Mouse (Mus musculus) liver, embryonic 14.5 days (tissue): ENCODE results near the gene Lag3. TPM values are rescaled to one million over a fixed set of nuclear protein-coding genes. Genes with fewer than 3 reads are reported as not detected.
A peak's percentile ranks its signal among the peaks of the same experiment; 100 is the strongest.

ENCODE experiments used
- ATAC-seq: fragments of 200-750 bp; cut with Nextera tagmentation; 2 replicates; pipeline ENCODE4 v1.8.0; 2017; ENCODE audit warnings: moderate number of reproducible peaks, mild to moderate bottlenecking, moderate library complexity; ENCODE audit not compliant: insufficient read depth
- DNase-seq, 3 experiments: peaks; one replicate each; pipeline ENCODE4 v3.0.0-alpha.2; 2012 to 2013; ENCODE audit warnings: low read depth in 3 of 3, low spot score in 3 of 3
- H3K27ac ChIP-seq: fragments of 300-500 bp; sonication (generic); 2 replicates; pipeline ENCODE4 v1.5.1; 2014; ENCODE audit warnings: moderate library complexity, mild to moderate bottlenecking, control low read depth, inconsistent platforms
- H3K27me3 ChIP-seq: fragments of 300-500 bp; sonication (generic); 2 replicates; pipeline ENCODE4 v1.6.1; 2014; ENCODE audit warnings: mild to moderate bottlenecking, low read length, moderate library complexity; ENCODE audit not compliant: control insufficient read depth, insufficient read depth
- H3K36me3 ChIP-seq: fragments of 300-500 bp; sonication (generic); replicated peaks from 2 replicates; pipeline ENCODE4 v1.6.1; 2014; ENCODE audit warnings: low read depth; ENCODE audit not compliant: control insufficient read depth, insufficient read depth
- H3K4me1 ChIP-seq, 2 experiments: fragments of 200-500 bp in 1 of 2; fragments of 300-500 bp in 1 of 2; sonication (generic) in 1 of 2; replicated peaks; 2 replicates each; pipeline ENCODE4 v1.6.1; 2012 to 2014; ENCODE audit warnings: antibody characterized with exemption in 1 of 2, inconsistent platforms in 1 of 2, low read length in 1 of 2; ENCODE audit not compliant: control insufficient read depth in 2 of 2, insufficient read depth in 2 of 2
- H3K4me2 ChIP-seq: fragments of 300-500 bp; sonication (generic); 2 replicates; pipeline ENCODE4 v1.6.1; 2014; ENCODE audit warnings: low read depth, mild to moderate bottlenecking, control low read depth, moderate library complexity
- H3K4me3 ChIP-seq, 2 experiments: fragments of 200-500 bp in 1 of 2; fragments of 300-500 bp in 1 of 2; sonication (generic) in 1 of 2; 2 replicates each; pipeline ENCODE4 v1.5.1; 2012 to 2014; ENCODE audit warnings: low read depth in 2 of 2, low read length in 2 of 2, mild to moderate bottlenecking in 2 of 2, control low read depth in 1 of 2, inconsistent platforms in 1 of 2, moderate library complexity in 1 of 2; ENCODE audit not compliant: insufficient read depth in 1 of 2
- H3K9ac ChIP-seq: fragments of 300-500 bp; sonication (generic); replicated peaks from 2 replicates; pipeline ENCODE4 v1.6.1; 2014; ENCODE audit warnings: mild to moderate bottlenecking, control low read depth, moderate library complexity
- H3K9me3 ChIP-seq: fragments of 300-500 bp; sonication (generic); 2 replicates; pipeline ENCODE4 v1.6.1; 2016; ENCODE audit warnings: low read length, mixed read lengths; ENCODE audit not compliant: control insufficient read depth
- CTCF ChIP-seq: IDR thresholded peaks from 2 replicates; pipeline ENCODE4 v1.5.1; 2016; ENCODE audit warnings: antibody characterized with exemption, low read depth, control low read depth
- EP300 ChIP-seq: IDR thresholded peaks from 2 replicates; pipeline ENCODE4 v1.6.1; 2016; ENCODE audit warnings: antibody characterized with exemption, low read depth
- WGBS: fragments of 180-500 bp; shearing (Covaris S2); extraction: QIAGEN DNeasy Blood & Tissue Kit; methylation state at CpG from one replicate; pipeline ENCODE4 v1.1.7; 2014; ENCODE audit not compliant: insufficient replicate concordance; 5-methylcytosine and 5-hydroxymethylcytosine counted together
- polyA plus RNA-seq, 2 experiments: library from polyadenylated mRNA; depleted of rRNA in 1 of 2; stranded (reverse) in 1 of 2; unstranded in 1 of 2; fragments of >200 nt; fragmentation: Nextera tagmentation in 1 of 2; extraction: Ambion mirVana in 1 of 2; gene quantifications; 2 replicates each; pipeline versions ENCODE4 v1.2.1 to v1.2.3; 2012 to 2014

Lag3 gene
- polyA plus RNA-seq, 2 experiments, result 0.11 to 0.17 TPM

GRCm38 (mm10) chr6:124860511-124860910 is 51.0 kb downstream of the Lag3 start:
- 68% methylated on average over 9 of the region's 9 CpGs for WGBS
- DNase-seq, result no peak
- no peaks in the 10 kb centered on the region for H3K9me3 ChIP-seq
- no peak overlapping the region for H3K27ac ChIP-seq
- no peaks in the 10 kb centered on the region for H3K4me1 ChIP-seq
- TF ChIP-seq CTCF (no peak), EP300 (no peak)
- no peaks in the 10 kb centered on the region for H3K36me3 ChIP-seq
- ATAC-seq, result no peak
- H3K4me3 ChIP-seq, result no peak overlapping the region
- H3K4me2 ChIP-seq, result no peak overlapping the region
- H3K9ac ChIP-seq, result no peak overlapping the region
- H3K27me3 ChIP-seq, result peaks cover 76% of the 10 kb centered on the region

GRCm38 (mm10) chr6:124859725-124860124 is 51.8 kb downstream of the Lag3 start:
- peak; percentile 88 for TF ChIP-seq CTCF
- TF ChIP-seq EP300, result no peak
- H3K9ac ChIP-seq, result no peak overlapping the region
- ATAC-seq (no peak), DNase-seq (peak; percentile 24 to 33 (median 26))
- no peaks in the 10 kb centered on the region for H3K9me3 ChIP-seq
- H3K4me2 ChIP-seq, result no peak overlapping the region
- no peaks in the 10 kb centered on the region for H3K36me3 ChIP-seq
- WGBS, result 4% methylated on average over 12 of the region's 12 CpGs
- no peak overlapping the region for H3K27ac ChIP-seq
- peaks cover 75% of the 10 kb centered on the region for H3K27me3 ChIP-seq
- no peak overlapping the region for H3K4me3 ChIP-seq
- no peaks in the 10 kb centered on the region for H3K4me1 ChIP-seq

GRCm38 (mm10) chr6:124858561-124859318 is 52.8 kb downstream of the Lag3 start:
- DNase-seq, result no peak
- H3K4me3 ChIP-seq, result no peak overlapping the region
- TF ChIP-seq CTCF, result no peak
- TF ChIP-seq EP300, result no peak
- no peaks in the 10 kb centered on the region for H3K4me1 ChIP-seq
- no peak overlapping the region for H3K9ac ChIP-seq
- H3K9me3 ChIP-seq, result no peaks in the 10 kb centered on the region
- 53% methylated on average over 28 of the region's 28 CpGs for WGBS
- H3K36me3 ChIP-seq, result no peaks in the 10 kb centered on the region
- H3K4me2 ChIP-seq, result no peak overlapping the region
- H3K27ac ChIP-seq, result no peak overlapping the region
- ATAC-seq, result no peak
- peaks cover 68% of the 10 kb centered on the region for H3K27me3 ChIP-seq

- Histone ChIP-seq H3K27me3 (peaks cover 60% of the 10 kb centered on the region), H3K4me1 (no peaks in the 10 kb centered on the region), H3K27ac (no peak overlapping the region), H3K36me3 (no peaks in the 10 kb centered on the region), H3K9me3 (no peaks in the 10 kb centered on the region), H3K4me3 (peak overlapping the region in 1 of 2 experiments; percentile 6; a peak in 1 of 4 replicates), H3K9ac (no peak overlapping the region), H3K4me2 (peak overlapping the region; percentile 65; the same call in 1 of the 2 replicates)
- 22% methylated on average over 26 of the region's 26 CpGs for WGBS
- no peak for DNase-seq
- TF ChIP-seq EP300 (no peak), CTCF (no peak)
- no peak for ATAC-seq
Measured at GRCm38 (mm10) chr6:124857840-124858530, 53.5 kb downstream of the Lag3 start.
